Mouse (Mus musculus): ENCODE measurements at regions not wholly inside any gene's neighbourhood (a gene's known extent, or its start where the extent isn't known, plus 50 kb on each side); places are given as distances from the start of the nearest gene placed in this dataset.

DNA sequence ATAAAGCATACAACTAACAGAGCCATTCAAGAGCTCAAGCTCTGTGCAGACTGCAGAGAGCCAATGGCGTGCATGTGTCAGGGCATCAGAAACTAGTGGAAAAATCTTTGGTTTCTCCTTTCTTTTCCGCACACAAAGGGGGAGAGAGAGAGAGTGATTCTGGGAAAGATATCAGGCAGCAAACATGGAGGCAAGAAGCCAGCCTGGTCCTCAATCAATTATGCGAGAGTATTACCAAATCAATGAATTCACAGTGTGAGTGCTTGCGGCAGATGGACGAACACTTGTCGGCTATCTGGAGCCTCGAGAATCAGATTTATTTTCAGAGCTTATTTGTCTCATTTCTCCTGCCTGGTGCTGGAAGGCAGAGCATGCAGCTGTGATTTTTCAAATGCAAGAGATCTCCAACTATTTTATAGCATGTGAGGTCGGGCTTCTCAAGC lies 230.6 kb downstream of the Snx10 start:
- DNase-seq (ENCODE audit: low spot score in 2 of 2): no peak

GRCm38 (mm10) chr6:51757131-51757530 lies 233.4 kb downstream of the Snx10 start:
- no peak for DNase-seq (ENCODE audit: low spot score in 2 of 2)

DNA sequence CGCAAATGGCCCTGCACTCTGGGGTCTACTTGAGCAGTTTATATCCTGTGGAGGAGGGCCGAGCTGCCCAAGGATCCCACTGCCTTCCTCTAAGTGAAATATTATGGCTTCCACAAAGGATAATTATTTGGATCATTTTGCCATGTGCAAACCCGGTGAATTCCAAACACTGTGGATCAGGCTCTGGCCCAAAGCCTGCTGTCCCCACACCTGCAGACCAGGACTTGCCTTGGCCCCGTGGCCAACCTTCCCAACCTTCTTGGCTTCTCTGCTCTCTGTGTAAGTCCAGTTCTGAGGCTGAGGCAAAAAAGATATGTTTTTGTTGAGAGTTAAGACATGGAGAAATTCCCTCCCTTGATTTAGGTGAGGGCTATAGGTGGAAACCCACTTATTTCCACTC lies 234.0 kb downstream of the Snx10 start:
- DNase-seq (ENCODE audit: low spot score in 2 of 2): no peak

DNA sequence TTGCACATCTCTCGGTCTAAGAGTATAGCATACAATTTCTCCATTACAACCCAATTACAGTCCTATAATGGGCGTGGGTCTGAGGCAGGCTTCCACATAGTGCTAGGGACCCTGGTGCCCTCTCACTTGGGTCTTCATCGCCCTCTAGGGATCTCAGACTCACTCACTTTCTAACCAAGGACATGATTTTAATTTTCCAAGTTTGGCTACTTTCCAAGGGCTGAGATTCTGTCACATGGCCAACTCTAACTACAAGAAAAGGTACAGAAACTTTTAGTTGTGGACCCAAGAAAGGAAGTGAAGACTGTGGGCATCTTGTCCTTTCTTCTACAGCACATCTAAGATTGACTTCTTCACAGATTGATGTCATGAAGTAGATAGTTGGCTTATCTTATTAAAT lies 235.1 kb downstream of the Snx10 start:
- no peak for DNase-seq (ENCODE audit: low spot score in 2 of 2)

DNA sequence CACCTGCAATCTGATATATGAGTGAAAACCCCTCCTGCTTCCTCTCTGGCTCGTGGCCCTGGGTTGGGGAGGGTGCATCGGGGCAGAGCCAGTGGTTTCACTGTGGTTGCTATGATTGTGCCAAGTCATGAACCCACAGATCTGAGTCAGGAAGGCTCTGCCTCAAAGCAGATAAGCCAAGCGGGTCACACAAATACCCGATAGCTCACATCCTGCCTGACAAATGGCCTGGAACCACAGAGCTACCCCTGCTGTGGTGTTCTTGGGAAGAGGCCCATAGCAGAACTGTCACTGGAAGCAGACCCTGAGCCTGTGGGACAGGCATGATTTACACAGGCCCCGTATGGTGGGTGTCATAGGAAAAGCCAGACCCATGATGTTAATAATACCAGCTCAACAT lies 236.7 kb downstream of the Snx10 start:
- peak in 1 of 2 experiments; percentile 12 for DNase-seq (ENCODE audit: low spot score in 2 of 2)

- DNase-seq (ENCODE audit: low spot score in 2 of 2): peak; percentile 30 to 69
Observed at GRCm38 (mm10) chr6:51761506-51761905, 237.8 kb downstream of the Snx10 start.

DNA sequence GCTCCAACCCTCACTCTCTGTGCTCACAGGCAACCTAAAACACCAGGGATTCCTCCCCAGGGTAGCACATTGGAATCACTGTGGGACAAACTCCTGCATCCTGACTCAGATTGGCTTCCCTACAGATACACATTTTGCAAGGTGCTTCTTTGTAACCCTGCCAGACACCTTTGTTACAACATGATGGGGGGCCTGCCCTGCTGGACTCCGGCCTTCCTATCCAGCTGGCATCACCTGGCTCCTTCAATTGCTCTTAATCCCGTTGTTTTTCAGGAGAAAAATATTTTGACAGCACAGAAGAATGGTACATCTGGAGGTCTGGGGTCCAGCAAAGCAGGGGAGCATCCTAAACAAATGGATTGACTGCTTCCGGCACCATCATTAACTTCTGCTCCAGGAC lies 242.8 kb downstream of the Snx10 start:
- no peak for DNase-seq (ENCODE audit: low spot score in 2 of 2)

DNA sequence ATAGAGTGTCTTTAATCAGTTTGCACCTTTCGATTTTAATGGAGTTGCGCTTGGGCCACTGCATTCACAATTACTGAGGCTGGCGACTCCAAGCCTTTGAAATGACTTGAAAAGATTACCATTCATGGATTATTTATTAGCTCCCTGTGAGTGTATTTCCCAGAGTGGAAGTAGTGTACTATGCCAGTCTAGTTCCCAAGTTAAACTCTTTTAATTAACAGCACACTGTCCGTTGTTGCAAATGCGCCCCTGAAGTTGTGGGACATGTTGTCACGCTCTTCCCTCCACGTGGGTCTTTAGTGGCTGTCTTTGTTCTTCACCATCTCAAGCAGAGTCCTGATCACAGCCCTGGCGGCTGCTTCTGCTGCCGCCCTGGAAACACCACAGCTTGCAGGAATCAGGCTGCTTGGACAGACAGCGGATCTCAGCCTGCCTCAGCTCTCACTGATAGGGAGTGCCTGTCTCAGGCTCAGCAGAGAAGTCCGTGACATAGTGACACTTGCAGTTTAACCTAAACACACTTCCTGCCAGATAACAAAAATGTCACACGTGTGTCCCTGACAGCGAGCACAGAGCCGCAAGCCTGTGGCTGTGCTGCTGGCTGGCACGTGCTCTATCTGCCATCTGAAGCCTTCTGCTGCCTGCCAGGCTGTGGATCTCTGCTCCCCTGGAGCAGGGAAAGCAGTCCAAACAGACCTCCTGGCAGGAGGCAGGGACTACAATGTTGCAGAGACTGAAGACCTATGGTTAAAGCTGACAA lies 244.1 kb downstream of the Snx10 start:
- no peak for DNase-seq (ENCODE audit: low spot score in 2 of 2)

- no peak for DNase-seq (ENCODE audit: low spot score in 2 of 2)
Observed at GRCm38 (mm10) chr6:51771001-51771400, 241.3 kb downstream of the Skap2 start.

DNA sequence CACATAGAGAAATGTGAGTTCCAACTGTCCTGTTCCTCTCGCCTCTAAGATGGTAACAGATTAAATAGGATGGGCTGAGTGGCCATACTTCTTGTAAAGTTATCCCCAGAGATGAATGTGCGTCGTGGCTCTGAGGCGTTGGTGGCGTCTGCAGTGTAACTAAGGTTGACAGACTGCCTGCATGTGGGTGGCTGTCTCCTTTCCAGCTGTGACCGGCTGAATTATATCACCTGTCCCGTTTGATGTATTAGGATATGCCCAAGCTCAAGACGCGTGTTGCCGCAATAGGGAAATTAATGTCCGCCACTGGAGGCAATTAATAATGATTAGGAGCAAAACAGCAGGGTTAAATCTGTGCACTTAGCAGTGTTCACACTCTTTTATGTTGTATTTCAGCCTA lies 240.9 kb downstream of the Skap2 start:
- no peak for DNase-seq (ENCODE audit: low spot score in 2 of 2)

- DNase-seq (ENCODE audit: low spot score in 2 of 2): no peak
Observed at GRCm38 (mm10) chr6:51774771-51775170, 237.6 kb downstream of the Skap2 start.

GRCm38 (mm10) chr6:51785615-51786014 lies 226.7 kb downstream of the Skap2 start:
- DNase-seq (ENCODE audit: low spot score in 2 of 2): no peak

DNA sequence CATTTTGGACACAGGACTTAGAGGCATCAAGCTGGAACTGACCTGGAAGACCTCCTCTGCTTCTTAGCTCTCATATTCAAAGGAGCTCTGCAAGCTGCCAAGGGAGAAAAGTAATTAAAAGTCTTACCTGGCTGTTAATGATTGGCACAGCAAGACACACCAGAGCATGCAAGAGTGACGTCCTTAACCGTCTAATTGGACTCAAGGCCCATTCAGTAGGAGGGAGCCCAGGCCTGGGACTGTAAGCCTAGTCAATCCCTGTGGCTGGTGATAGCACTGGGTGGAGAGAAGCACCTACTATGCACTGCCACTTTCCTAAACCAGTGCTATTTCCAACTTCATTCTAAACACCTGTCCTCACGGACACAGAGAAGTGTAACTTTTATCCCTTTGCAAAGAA lies 225.5 kb downstream of the Skap2 start:
- DNase-seq (ENCODE audit: low spot score in 2 of 2): no peak

DNA sequence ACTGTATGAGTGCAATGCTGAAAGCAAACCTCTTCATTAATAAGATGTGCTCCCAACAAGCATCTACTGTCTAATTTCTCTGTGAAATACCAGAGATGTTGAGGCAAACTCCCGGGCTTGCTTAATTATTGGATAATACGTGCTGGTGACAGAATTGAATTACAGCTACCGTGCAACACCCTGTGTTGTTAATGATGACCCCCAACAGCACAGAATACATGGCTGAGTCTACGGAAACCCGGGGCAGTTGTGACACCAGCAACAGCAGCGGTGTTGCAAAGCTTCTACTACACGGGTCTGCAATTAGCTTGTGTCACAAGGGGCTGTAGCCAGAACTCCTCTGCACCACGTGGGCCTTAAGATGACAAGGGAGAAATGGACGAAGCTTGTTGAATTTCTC lies 224.2 kb downstream of the Skap2 start:
- no peak for DNase-seq (ENCODE audit: low spot score in 2 of 2)

GRCm38 (mm10) chr6:51790293-51790692 lies 222.1 kb downstream of the Skap2 start:
- no peak for DNase-seq (ENCODE audit: low spot score in 2 of 2)

DNA sequence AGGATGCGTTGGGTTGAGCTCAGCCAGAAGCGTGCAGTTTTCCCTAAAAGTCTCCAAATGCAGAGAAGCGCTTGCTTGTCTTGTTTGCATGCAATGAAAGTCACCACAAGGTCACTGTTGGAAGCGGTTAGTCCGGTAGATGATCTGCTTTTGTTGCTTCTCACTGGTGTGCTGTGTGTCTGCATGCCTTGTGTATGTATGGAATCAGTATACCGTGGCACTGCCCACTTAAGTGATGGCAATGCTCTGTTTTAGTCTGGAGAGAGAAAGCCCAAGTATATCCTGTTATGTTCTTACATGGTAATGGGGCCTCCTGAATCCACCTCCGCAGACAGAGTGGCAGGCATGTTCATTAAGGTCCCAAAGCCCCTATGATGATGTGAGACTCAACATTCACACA lies 221.7 kb downstream of the Skap2 start:
- DNase-seq (ENCODE audit: low spot score in 2 of 2): no peak

- DNase-seq (ENCODE audit: low spot score in 2 of 2): no peak
Observed at GRCm38 (mm10) chr6:51795300-51795699, 217.0 kb downstream of the Skap2 start.

DNA sequence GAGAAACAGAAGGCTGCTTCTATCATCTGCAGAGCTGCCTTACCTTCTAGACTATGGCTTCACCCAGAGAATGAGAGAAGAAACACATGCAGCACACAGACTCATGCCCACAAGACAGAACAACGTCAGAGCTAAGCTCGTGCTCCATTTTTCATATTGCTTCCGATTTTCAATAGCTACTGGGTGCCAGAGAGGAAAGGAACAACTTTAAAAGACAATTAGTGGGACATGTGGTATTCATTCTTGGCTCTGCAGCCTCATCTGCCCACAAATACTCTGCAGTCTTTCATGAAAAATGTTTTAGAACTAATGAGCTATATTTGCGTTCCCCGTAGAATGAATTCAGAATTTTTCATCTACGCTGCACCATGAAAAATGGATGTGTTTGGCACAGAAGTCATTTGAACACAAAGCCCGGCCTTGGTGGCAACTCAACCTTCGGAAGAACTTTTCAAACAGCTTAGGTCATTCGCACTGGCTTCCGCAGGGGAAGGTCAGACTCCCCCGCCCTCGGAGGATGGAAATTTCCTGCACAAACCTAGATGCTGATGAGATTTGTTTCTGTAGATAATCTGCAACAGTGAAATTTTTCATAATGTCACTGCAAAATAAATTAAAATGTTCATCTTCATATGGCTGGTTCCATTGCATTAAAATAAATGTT lies 213.6 kb downstream of the Skap2 start:
- DNase-seq (ENCODE audit: low spot score in 2 of 2): no peak

GRCm38 (mm10) chr6:51805656-51806055 lies 206.7 kb downstream of the Skap2 start:
- no peak for DNase-seq (ENCODE audit: low spot score in 2 of 2)

All from urinary bladder, adult 18-20 months (tissue).